Mouse (Mus musculus): Measurements from ENCODE around the gene Taf12. TPM values are rescaled to one million over a fixed set of nuclear protein-coding genes. Genes with fewer than 3 reads are reported as not detected.
"Not testable (repeated sequence)": the region's sequence is repeated elsewhere in the genome, so short reads cannot be mapped to it uniquely, and the experiment has no call there.

Gene Taf12
- polyA plus RNA-seq, 1 experiment from 2014 or later = 27.8 TPM

GRCm38 (mm10) chr4:132301486-132301885 lies 27.3 kb downstream of the Taf12 start:
- no peak for TF ChIP-seq CTCF (IDR thresholded peaks at IDR 0.05; ENCODE audit: low read depth)
- TF ChIP-seq EP300 (IDR thresholded peaks at IDR 0.05; ENCODE audit: low read depth) = no peak
- Histone ChIP-seq H3K4me3 (ENCODE audit: low read depth, low read length) (no peak overlapping the region), H3K4me1 (ENCODE audit: insufficient read depth) (peaks cover 7% of the 10 kb centered on the region; the same call in 1 of the 2 replicates), H3K9ac (replicated peaks) (no peak overlapping the region), H3K36me3 (replicated peaks; ENCODE audit: insufficient read depth, low read length) (no peaks in the 10 kb centered on the region), H3K4me2 (ENCODE audit: low read depth, low read length) (no peak overlapping the region), H3K27me3 (ENCODE audit: insufficient read depth, low read length) (no peaks in the 10 kb centered on the region), H3K27ac (ENCODE audit: low read depth) (no peak overlapping the region), H3K9me3 (ENCODE audit: low read length) (no peaks in the 10 kb centered on the region)
- DNase-seq (no peak), ATAC-seq (no peak)
- WGBS (ENCODE audit: insufficient replicate concordance) = 74% methylated on average over 6 of the region's 6 CpGs

GRCm38 (mm10) chr4:132301965-132302938 lies 28.1 kb downstream of the Taf12 start:
- Histone ChIP-seq H3K27ac (ENCODE audit: low read depth) (no peak overlapping the region), H3K4me2 (ENCODE audit: low read depth, low read length) (peak overlapping the region; percentile 87), H3K27me3 (ENCODE audit: insufficient read depth, low read length) (no peaks in the 10 kb centered on the region), H3K9me3 (ENCODE audit: low read length) (no peaks in the 10 kb centered on the region), H3K4me1 (ENCODE audit: insufficient read depth) (peaks cover 7% of the 10 kb centered on the region; the same call in 1 of the 2 replicates), H3K36me3 (replicated peaks; ENCODE audit: insufficient read depth, low read length) (no peaks in the 10 kb centered on the region), H3K9ac (replicated peaks) (peak overlapping the region; percentile 61; the same call in 1 of the 2 replicates), H3K4me3 (ENCODE audit: low read depth, low read length) (peak overlapping the region; percentile 53)
- 57% methylated on average over 16 of the region's 16 CpGs for WGBS (ENCODE audit: insufficient replicate concordance)
- TF ChIP-seq EP300 (IDR thresholded peaks at IDR 0.05; ENCODE audit: low read depth) (no peak), CTCF (IDR thresholded peaks at IDR 0.05; ENCODE audit: low read depth) (no peak)
- ATAC-seq = no peak
- no peak for DNase-seq

GRCm38 (mm10) chr4:132302939-132303479 lies 28.8 kb downstream of the Taf12 start, which contains the start of gene Rab42:
Rab42 (minus strand) TSS chr4:132303385.
- no peak for TF ChIP-seq EP300 (IDR thresholded peaks at IDR 0.05; ENCODE audit: low read depth)
- TF ChIP-seq CTCF (IDR thresholded peaks at IDR 0.05; ENCODE audit: low read depth) = peak; percentile 28
- WGBS (ENCODE audit: insufficient replicate concordance) = 2% methylated on average over 31 of the region's 31 CpGs

GRCm38 (mm10) chr4:132303484-132303883 lies 29.3 kb downstream of the Taf12 start:
- not testable (repeated sequence) for H3K9me3 ChIP-seq (ENCODE audit: low read length); DNase-seq; H3K27me3 ChIP-seq (ENCODE audit: insufficient read depth, low read length); ATAC-seq; H3K4me1 ChIP-seq (ENCODE audit: insufficient read depth); H3K27ac ChIP-seq (ENCODE audit: low read depth); H3K36me3 ChIP-seq (replicated peaks; ENCODE audit: insufficient read depth, low read length); H3K9ac ChIP-seq (replicated peaks)
- peak overlapping the region; percentile 87 for H3K4me2 ChIP-seq (ENCODE audit: low read depth, low read length)
- peak overlapping the region; percentile 53 for H3K4me3 ChIP-seq (ENCODE audit: low read depth, low read length)
- 41% methylated on average over 6 of the region's 6 CpGs for WGBS (ENCODE audit: insufficient replicate concordance)

More at GRCm38 (mm10) chr4:132302939-132303479, 28.8 kb downstream of the Taf12 start, which contains the start of gene Rab42:
- Histone ChIP-seq H3K27ac (ENCODE audit: low read depth) (no peak within 1 kb of the TSS), H3K9me3 (ENCODE audit: low read length) (no peaks in the 10 kb centered on the region), H3K4me1 (ENCODE audit: insufficient read depth) (peaks cover 7% of the 10 kb centered on the region; the same call in 1 of the 2 replicates), H3K27me3 (ENCODE audit: insufficient read depth, low read length) (no peaks in the 10 kb centered on the region), H3K36me3 (replicated peaks; ENCODE audit: insufficient read depth, low read length) (no peaks in the 10 kb centered on the region), H3K4me3 (ENCODE audit: low read depth, low read length) (peak within 1 kb of the TSS; percentile 53), H3K4me2 (ENCODE audit: low read depth, low read length) (peak within 1 kb of the TSS; percentile 87), H3K9ac (replicated peaks) (peak within 1 kb of the TSS; percentile 61)
- DNase-seq (peak; percentile 76), ATAC-seq (peak; percentile 80)

- no peak overlapping the region for H3K4me3 ChIP-seq (ENCODE audit: low read depth, low read length)
- no peak overlapping the region for H3K4me2 ChIP-seq (ENCODE audit: low read depth, low read length)
- ATAC-seq (no peak), DNase-seq (no peak)
- TF ChIP-seq CTCF (IDR thresholded peaks at IDR 0.05; ENCODE audit: low read depth) (no peak), EP300 (IDR thresholded peaks at IDR 0.05; ENCODE audit: low read depth) (no peak)
- no peaks in the 10 kb centered on the region for H3K27me3 ChIP-seq (ENCODE audit: insufficient read depth, low read length)
- H3K9ac ChIP-seq (replicated peaks) = no peak overlapping the region
- H3K9me3 ChIP-seq (ENCODE audit: low read length) = no peaks in the 10 kb centered on the region
- WGBS (ENCODE audit: insufficient replicate concordance) = 44% methylated on average over 8 of the region's 8 CpGs
- peaks cover 14% of the 10 kb centered on the region for H3K4me1 ChIP-seq (ENCODE audit: insufficient read depth)
- H3K36me3 ChIP-seq (replicated peaks; ENCODE audit: insufficient read depth, low read length) = peaks cover 6% of the 10 kb centered on the region
- no peak overlapping the region; the same call in 1 of the 2 replicates for H3K27ac ChIP-seq (ENCODE audit: low read depth)
These were observed 31.1 kb downstream of the Taf12 start for GRCm38 (mm10) chr4:132305276-132305675.

- Histone ChIP-seq H3K36me3 (replicated peaks; ENCODE audit: insufficient read depth, low read length) (peaks cover 13% of the 10 kb centered on the region), H3K27me3 (ENCODE audit: insufficient read depth, low read length) (no peaks in the 10 kb centered on the region), H3K9me3 (ENCODE audit: low read length) (no peaks in the 10 kb centered on the region), H3K9ac (replicated peaks) (no peak overlapping the region), H3K27ac (ENCODE audit: low read depth) (peak overlapping the region; percentile 19; the same call in 1 of the 2 replicates), H3K4me1 (ENCODE audit: insufficient read depth) (peaks cover 16% of the 10 kb centered on the region), H3K4me2 (ENCODE audit: low read depth, low read length) (no peak overlapping the region), H3K4me3 (ENCODE audit: low read depth, low read length) (no peak overlapping the region)
- DNase-seq = no peak
- no peak for ATAC-seq
- WGBS (ENCODE audit: insufficient replicate concordance) = 42% methylated on average over 6 of the region's 6 CpGs
- TF ChIP-seq CTCF (IDR thresholded peaks at IDR 0.05; ENCODE audit: low read depth) (no peak), EP300 (IDR thresholded peaks at IDR 0.05; ENCODE audit: low read depth) (no peak)
These were observed 31.8 kb downstream of the Taf12 start for GRCm38 (mm10) chr4:132306004-132306403.

Measured in liver, postnatal 0 days (tissue).